Mouse (Mus musculus): ENCODE measurements at regions not wholly inside any gene's neighbourhood (a gene's known extent, or its start where the extent isn't known, plus 50 kb on each side); places are given as distances from the start of the nearest gene placed in this dataset.

DNA sequence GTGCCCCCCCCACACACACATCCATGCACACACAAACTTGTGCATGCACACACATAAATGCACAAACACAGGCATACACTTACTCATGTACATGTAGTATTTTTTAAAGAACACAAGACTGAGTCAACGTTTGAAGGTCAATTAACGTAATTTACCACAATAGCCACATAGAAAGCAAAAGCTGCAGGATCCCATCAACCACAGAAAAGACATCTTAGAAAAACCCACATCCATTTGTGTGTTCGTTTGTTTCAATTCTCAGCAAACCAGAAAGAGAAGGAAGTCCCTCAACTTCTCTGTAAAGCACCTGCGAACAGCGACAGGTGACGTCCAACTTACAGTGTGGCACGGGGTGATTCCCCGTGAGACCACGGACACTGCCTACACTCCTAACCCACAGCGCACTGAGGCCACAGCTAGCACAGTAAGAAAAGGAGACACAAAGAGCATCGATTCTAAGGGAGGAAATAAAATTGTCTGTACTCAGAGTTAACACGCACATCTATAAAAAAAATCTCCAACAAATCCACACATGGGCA lies 53.8 kb downstream of the Dio3 start:
- no peak for DNase-seq (ENCODE audit: low read depth, low spot score)

DNA sequence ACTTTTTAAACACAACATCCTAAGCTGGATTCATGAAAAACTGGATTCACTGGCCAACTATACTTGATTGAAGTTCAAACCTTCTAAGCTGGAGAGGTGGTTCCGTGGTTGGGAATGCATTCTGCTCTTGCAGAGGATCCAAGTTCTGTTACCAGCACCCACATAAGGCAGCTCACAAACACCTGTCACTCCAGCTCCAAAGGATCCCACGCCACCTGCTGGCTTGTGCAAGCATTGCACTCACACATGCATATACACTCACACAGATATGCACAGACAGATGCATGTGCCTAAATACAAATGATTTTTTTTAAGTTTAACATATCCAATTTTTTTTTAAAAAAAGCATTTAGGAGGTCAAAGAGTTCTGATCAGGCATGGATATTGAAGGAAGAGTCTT lies 55.7 kb downstream of the Dio3 start:
- DNase-seq (ENCODE audit: low read depth, low spot score): no peak

DNA sequence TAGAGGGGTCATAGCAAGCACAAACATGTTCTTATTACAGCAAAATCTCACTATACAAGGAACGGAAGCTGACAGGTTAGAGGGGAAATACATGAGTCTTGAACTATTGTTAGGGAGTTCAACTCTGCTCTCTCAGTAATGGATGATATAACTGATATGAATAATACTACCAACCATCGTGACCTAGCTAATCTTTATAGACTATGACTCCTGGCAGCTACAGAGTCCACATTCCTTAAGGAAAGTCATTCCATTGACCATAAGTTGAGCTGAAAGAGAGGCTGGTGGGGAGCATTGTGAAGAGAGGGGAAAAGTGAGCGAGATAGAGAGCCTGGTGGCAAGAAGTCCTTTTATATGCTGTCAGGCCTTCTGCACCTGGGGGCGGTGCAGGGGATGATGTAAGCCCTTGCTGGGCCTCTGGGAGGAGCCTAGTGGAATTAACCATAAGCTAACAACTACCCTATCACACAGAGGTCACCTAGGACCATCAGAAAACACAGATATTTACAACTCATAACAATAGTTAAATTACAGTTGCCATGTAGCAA lies 65.5 kb downstream of the Dio3 start:
- no peak for DNase-seq (ENCODE audit: low read depth, low spot score)

DNA sequence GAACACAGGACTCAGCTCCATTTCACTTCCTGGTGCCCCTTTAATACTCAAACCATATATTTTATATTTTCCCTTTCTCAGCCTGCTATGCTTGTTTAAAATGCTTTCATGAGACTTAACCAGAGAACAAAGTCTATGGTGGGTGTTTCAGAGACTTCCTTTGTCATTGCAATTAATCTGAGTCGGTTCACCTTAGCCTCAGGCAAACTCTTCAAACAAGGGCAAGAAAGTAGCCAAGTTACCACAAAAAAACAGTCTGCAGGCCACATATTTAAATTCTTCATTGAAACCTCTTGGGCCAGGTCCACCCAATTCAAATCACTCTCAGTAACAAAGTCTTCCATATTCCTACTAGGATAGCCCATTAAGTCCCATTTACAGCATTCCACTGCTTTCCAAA lies 70.8 kb downstream of the Dio3 start:
- no peak for DNase-seq (ENCODE audit: low read depth, low spot score)

DNA sequence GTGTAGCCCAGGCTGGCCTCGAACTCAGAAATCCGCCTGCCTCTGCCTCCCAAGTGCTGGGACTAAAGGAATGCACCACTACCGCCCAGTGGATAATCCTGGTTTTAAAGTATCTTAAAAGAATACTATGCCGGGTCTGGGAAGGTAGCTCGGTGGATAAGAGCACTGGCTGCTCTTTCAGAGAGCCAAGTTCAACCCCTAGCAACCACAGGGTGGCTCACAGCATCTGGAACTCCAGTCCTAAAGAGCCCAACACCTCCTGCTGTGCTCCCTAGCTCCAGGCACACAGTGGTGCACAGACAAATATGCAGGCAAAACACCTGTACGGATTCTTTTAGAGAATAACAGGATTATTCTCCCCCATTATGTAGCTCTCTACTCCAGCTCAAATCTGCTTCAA lies 77.0 kb downstream of the Dio3 start:
- DNase-seq (ENCODE audit: low read depth, low spot score): no peak

DNA sequence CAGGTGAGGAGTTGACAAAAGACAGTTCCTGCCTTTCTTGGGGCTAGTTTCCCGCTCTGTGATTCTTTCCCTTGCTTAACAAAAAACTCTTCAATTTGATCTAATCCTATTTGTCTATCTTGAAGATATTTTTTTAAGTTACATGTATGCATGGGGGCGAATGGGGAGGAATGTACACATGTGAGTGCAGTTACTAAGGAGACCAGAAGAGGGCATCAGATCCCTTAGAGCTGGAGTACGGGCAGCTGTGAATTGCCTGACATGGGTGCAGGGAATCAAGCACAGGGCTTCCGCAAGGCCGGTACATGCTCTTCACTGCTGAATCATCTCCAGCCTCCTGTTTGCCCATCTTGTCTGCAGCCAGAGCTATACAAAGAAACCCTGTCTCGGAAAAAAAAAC lies 79.8 kb upstream of the Ppp2r5c start:
- DNase-seq (ENCODE audit: low read depth, low spot score): no peak

DNA sequence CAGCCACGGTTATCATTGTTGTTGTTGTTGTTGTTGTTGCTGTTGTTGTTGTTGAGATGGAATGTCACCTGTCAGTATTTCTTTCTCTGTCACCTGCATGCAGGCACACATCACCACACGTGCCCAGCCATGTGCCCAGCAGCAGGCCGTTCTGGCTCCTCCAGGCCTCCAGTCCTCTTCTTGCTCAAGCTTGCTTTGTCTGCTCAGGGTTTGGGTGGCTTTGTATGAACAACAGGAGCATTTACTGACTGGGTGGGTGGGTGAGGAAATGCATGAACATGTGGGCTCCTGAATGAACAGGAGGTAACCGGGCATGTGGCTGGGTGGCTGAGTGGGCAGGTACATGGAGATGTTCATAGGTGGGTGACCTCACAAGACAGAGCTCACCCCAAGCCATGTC lies 79.1 kb upstream of the Ppp2r5c start:
- no peak for DNase-seq (ENCODE audit: low read depth, low spot score)

DNA sequence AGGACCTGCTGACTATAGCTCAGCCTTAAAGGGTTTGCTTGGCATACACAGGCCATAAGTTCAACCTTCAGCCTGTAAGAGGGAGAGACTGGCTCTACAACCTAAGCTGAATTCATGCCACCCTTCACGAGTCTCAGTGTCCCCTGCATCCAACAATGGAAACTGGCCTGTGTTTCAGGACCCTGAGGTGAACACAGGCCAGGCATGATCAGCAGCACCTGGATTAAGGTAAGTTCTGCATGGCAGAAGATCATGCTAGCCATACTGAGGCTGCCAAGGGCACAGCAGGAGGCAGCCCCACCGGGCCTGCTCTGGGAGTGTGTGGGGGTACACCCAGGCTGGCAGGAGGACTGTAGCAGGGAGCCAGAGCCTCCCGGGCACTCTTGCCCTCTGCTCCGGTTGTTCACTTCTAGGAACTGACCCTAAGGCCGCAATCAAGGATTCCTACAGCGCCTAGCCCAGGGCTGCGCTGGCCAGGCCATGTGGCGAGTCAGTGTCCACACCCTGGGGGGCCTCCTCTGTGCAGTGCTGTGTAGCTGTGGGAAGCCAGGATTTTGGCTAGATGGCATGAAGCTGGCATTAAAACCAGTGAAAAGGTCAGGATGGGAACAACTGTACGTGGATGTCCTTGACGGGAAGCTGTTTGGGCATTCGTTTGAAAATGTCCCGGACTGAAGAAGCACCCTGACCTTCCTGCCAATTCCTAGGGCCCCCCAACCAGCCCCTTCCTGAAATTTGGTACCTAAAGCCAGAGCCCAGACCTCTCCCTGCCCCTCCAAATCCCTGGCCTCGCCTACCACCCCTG lies 74.8 kb upstream of the Ppp2r5c start:
- DNase-seq (ENCODE audit: low read depth, low spot score): no peak

DNA sequence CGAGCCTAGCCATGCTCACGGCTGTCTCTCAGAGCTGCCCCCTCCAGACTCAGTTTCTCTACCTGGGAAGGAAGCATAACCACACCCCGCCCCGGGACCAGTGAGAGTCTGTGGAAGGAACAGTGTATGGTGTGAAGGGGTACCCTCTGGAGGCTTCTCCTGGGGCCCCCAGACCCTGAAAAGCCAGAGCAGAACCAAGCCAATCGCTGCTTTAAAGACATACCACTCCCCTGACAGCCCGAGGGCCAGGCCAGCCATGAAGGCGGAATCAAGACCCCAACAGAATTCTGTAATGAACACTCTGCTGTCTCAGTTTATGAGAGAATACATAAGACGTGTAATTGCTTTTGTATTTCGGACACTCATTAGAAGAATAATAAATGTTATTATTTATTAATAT lies 73.9 kb upstream of the Ppp2r5c start:
- DNase-seq (ENCODE audit: low read depth, low spot score): no peak

DNA sequence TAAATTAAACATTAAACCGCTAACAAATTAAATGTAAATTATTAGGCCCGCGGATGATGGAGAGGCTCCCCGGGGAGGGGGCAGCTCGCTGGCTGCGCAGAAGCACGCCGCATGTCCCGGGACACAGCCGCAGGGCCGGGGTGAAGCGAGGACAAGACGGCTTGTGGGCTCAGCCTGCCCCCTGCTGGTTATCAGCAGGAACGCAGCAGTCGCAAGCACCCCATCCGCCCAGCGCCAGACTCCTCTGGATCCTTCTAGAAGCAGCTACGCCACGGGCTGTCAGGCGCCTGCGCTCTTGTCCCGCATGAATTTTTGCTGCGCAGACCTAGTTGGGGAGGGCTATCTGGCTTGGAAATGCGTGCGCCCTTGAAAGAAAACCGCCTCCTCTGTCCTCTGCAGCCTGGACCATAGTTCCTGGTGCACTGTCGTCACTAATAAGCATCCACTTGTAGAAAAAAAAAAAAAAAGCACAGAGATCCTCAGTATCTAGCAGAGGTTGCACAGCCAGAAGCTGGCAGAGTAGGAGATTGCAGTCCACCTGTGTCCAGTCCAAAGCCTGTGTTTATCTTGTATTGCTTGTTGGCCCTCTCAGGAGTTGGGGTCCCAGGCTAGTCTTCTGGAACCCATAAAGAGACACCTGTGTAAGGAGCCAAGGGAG lies 73.4 kb upstream of the Ppp2r5c start:
- peak; percentile 46 for DNase-seq (ENCODE audit: low read depth, low spot score)

DNA sequence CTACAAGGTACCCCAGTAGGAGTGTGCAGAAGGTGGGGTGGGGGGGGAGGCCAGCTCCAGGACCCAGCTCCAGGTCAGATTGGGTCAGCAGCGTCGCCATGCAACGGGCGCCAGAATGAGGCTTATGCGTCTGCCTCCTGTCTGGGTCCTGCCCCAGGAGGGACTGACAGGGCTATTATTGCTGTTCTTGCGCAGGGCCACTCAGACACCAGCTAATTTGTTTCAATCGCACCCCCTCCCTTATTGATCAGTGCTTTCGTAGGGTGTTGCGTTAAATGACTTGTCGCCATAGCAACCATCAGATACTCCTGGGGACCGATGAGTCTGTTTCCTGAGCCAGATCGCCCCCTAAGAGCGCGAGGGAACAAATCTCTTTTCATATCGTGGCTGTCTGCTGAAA lies 71.8 kb upstream of the Ppp2r5c start:
- DNase-seq (ENCODE audit: low read depth, low spot score): no peak

DNA sequence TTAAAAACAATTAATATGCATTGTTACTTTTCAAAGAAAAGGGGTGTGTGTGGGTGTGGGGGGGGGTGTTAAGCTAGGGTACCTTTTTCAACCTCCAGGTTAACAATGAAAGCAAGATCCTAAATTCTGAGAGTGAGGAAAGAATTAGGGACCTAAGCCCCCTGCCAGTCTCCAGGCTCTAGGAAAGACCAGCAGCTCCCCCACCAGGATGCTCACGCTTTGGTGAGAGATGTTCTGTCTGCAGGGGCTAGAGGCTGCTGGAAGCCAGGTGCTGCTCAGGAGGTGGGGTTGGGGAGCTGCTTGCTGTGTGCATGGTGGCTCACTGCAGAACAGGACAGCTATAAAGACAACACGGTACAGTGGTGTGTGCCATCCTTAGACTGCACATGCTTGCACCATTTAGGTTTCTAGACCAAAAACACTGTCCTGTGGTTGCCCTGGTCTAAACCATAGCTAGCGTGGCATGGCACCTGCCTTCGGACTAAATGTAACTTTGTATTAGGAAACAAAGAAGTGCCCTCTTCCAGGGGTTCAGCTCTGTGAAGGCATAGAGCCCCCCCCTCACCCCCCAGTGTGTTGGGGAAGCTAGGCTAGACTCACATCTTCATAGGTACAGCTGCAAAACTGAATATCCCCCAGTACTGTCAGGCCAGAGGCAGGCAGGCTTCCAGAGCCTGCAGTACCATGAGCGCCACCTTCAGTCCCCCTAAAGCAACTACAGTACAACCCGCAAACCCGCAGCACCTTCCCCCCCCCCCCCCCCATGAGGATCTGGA lies 70.7 kb upstream of the Ppp2r5c start:
- no peak for DNase-seq (ENCODE audit: low read depth, low spot score)

DNA sequence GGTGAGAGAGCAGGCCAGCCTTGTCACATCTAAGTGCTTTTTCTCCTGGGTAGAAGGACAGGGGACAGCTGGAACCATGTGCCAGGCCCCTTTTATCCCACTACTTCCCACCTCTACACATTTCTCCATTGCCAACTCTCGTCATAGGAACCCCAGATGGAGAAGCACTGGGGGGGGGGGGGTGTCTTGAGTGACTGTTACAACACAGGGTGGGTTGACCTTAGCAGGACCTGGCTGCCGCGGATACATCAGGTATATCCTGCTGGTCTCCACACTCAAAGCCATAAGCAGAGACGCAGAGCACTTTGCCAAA lies 70.1 kb upstream of the Ppp2r5c start:
- no peak for DNase-seq (ENCODE audit: low read depth, low spot score)

DNA sequence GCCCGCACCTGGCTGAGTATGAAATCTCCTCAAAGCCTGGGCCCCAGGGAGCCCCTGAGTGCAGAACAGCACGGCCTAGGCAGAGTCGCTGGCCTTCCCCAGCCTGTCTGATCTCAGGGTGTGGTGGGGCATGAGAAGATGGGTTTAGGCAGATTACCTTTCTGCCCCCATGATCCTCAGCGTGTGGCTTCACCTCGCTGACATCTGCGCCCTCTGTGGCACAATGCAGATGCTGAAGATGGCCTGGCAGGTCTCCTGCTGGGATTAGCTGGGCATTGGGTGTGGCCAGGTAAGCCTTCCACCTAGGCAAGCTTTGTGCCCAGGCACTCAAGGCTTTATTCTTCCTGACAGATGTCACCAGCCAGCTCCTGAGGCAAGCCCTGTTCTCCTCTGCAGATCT lies 69.6 kb upstream of the Ppp2r5c start:
- no peak for DNase-seq (ENCODE audit: low read depth, low spot score)

DNA sequence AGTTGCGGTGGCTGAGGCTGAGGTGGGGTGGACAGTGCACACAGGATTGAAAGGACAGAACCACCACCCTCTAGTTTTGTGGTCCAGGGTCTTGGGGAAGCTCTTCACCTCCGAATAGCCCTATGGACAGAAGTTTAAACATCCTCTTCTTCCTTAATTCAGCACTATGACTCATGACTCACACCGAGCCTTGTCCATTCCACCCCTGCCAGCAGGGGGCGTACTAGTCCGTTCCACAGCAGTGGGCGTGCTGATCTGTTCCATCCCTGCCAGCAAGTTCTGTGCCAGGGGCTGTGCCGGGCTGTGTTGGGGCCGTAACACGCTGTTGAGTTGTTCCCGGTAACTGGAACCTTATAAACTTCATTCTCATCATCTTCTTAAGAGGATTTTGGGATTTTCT lies 69.2 kb upstream of the Ppp2r5c start:
- no peak for DNase-seq (ENCODE audit: low read depth, low spot score)

DNA sequence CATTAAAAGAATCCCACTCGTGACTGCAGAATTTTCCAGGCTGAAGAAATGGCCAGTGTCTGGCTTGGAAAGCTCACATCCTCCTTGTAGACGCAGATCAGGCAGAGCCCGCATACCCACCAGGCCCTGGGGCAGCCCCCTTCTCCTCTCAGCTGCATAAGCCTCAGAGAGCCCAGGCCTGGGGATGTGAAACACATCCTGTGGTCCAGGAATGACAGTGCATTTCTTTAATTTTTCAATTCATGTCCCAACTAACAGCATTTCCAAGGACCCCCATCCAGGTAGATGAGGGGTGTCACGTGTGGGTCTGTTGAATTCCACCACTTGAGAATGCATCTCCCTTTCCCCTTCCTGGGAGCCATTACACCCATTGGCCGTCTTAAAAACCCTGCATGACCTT lies 68.6 kb upstream of the Ppp2r5c start:
- DNase-seq (ENCODE audit: low read depth, low spot score): no peak

DNA sequence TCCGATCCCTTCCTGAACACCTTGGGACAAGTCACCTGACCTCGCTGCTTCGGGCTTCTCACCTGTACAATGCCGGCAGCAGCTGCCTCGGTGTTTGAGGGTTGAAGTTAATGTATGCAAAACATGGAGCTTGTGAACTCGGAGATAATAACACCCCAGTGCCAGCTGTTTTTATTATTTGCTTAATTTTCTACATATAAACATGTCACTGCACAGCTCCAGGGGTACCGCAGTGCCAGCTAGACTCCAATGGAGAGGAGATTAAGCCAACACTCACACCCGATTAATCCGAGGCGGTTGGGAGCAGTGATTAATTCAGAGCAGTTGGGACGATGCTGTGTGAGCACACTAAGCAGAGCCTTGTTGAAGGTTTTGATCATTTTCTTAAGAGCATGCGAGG lies 67.2 kb upstream of the Ppp2r5c start:
- DNase-seq (ENCODE audit: low read depth, low spot score): no peak

DNA sequence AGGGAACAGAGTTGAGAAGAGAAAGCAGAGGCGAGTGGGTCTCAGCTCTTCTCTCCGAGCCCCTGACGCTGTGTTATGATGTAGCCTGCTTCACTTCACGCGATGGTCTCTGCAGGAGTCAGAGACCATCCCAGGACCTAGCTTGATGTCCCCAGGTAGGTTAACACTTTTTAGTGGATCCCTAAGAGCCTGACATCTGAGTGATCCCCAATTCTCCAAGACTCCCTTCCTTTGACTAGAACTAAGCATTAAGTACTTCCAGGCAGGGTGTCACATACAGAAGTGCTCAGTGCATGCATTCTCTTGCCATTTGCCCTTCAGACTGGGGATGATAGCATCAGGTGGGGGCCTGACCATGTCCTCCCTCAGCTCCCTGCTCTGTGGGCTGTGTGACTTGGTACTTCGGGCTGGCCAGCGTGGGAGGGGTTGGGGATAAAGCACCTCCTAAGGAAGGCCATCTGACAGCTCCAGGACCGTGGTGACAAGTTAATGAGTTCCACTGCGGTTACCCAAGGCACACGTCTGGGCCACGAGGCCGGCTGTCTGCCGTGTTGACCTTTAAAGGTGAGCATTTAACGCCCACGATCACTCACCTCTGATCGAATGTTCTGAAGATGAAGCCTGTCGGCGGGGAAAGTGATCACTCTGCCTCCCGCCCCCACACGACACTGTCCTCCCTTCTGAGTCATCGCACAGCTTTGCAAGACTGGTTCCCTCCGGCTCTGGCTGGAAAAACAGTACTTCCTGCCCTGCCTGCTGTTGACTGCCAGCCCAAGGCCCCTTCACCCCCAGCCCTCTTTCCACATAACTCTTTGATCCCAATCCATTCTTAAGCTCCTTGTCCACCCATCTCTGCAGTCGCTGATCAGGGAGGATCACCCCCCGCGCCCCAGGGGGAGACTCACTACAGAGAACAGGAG lies 65.8 kb upstream of the Ppp2r5c start:
- no peak for DNase-seq (ENCODE audit: low read depth, low spot score)

DNA sequence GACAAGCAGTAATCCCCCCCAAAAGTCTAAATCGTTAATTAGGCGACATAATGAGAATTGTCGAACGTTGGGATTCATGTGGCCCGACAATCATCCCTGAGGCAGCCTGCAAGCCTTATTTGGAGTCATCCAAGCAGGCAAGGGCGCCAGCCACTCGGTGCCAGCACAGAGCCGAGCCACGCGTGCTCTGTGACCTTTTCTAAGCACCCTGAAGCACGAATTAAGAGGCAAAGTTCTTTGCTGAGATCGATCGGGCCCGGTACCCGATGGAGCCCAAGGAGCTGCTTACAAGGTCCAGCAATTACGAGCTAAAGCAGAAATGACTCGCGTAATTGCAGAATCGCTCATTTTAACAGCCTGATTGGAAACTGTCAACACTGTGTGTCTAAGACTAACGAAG lies 61.9 kb upstream of the Ppp2r5c start:
- DNase-seq (ENCODE audit: low read depth, low spot score): no peak

DNA sequence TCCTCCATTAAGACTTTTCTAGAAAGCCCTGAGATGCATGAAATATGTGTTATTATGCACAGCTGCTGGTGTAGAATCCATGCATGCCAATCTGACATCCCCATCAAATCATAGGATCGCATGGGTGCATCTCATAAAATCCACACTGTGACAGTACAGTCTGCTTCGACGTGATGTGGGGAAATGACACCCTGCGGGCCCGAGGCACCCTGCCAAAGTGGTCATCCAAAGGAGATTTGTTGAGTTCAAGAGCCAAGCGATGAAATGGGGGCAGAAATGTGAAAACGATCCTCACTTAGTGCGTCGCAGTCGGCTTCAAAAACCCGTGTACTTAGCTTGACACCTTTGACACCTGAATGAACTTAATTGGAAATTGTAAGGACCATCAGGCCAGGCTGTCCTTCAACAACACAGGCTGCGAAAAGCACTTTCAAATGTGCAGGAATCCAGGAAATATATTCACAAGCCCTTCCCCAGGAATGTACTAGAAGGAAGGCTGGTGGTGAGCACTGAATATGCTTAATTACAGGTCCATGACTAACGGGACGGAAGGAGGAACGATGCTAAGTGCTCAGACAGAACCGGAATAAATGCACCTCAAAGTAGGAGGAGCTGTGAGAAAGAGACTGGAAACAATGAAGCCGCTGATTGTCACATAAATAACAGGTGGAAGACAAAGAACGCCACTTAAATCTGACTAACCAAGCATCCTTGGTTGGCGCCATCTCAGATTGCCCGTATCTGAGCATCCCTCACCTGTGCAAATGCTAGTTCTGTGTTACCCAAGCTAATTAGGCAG lies 60.9 kb upstream of the Ppp2r5c start:
- DNase-seq (ENCODE audit: low read depth, low spot score): no peak
